Mouse (Mus musculus): ENCODE data around the gene Rtl8c. TPM values are rescaled to one million over a fixed set of nuclear protein-coding genes. Genes with fewer than 3 reads are reported as not detected.
"Not testable (repeated sequence)": the region's sequence is repeated elsewhere in the genome, so short reads cannot be mapped to it uniquely, and the experiment has no call there.

Gene Rtl8c
- 175 and 204 TPM in 2 replicates for polyA plus RNA-seq (2015; fragmentation: Nextera tagmentation; extraction: Ambion mirVana)

- H3K4me2 ChIP-seq, result peak within 1 kb of the TSS; percentile 57
- WGBS, result 26% methylated on average over 20 of the region's 20 CpGs
These were observed at the start of gene Rtl8c for GRCm38 (mm10) chrX:53607242-53608121. TSS of gene Rtl8c (plus strand) at chrX:53608032.

DNA sequence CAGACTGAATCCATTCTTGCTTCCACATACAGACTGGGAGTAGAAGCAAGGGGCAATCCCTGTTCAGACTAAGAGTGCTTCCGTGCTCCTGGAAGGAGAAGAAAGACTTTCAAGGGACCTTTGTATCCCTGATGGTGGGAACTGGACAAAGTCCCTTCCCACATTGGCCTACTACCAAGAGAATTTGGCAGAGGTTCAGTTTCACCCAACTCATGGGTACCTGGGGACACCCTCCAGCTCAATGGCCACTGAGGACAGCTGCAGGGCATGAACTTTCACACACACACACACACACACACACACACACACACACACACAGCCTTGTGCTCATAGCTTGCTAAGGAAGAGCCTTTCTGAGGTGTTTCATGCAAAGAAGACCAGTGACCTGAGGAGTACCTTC is 28.5 kb upstream of the Rtl8c start:
- no peak overlapping the region for H3K9ac ChIP-seq
- WGBS, result 80% methylated on average over 1 of the region's 1 CpGs
- ATAC-seq (ENCODE audit: low read depth), result no peak
- H3K4me3 ChIP-seq, result no peak overlapping the region
- no peak overlapping the region for H3K27ac ChIP-seq (replicated peaks)
- no peaks in the 10 kb centered on the region for H3K36me3 ChIP-seq
- no peaks in the 10 kb centered on the region for H3K9me3 ChIP-seq
- H3K27me3 ChIP-seq, result no peaks in the 10 kb centered on the region
- H3K4me2 ChIP-seq, result no peak overlapping the region
- no peaks in the 10 kb centered on the region for H3K4me1 ChIP-seq (replicated peaks)

More at GRCm38 (mm10) chrX:53607242-53608121, at the start of gene Rtl8c:
- peak; percentile 97 for ATAC-seq (ENCODE audit: low read depth)
- Histone ChIP-seq H3K27me3 (no peaks in the 10 kb centered on the region), H3K36me3 (no peaks in the 10 kb centered on the region), H3K4me3 (peak within 1 kb of the TSS; percentile 50), H3K9ac (peak within 1 kb of the TSS; percentile 80), H3K9me3 (no peaks in the 10 kb centered on the region), H3K27ac (replicated peaks) (peak within 1 kb of the TSS; percentile 82), H3K4me1 (replicated peaks) (no peaks in the 10 kb centered on the region)

GRCm38 (mm10) chrX:53581407-53581806 is 26.4 kb upstream of the Rtl8c start:
- H3K4me2 ChIP-seq; H3K9me3 ChIP-seq; H3K27me3 ChIP-seq; H3K4me1 ChIP-seq (replicated peaks); H3K36me3 ChIP-seq; H3K4me3 ChIP-seq; H3K27ac ChIP-seq (replicated peaks); ATAC-seq (ENCODE audit: low read depth); H3K9ac ChIP-seq: not testable (repeated sequence)
- WGBS, result 81% methylated on average over 2 of the region's 4 CpGs

DNA sequence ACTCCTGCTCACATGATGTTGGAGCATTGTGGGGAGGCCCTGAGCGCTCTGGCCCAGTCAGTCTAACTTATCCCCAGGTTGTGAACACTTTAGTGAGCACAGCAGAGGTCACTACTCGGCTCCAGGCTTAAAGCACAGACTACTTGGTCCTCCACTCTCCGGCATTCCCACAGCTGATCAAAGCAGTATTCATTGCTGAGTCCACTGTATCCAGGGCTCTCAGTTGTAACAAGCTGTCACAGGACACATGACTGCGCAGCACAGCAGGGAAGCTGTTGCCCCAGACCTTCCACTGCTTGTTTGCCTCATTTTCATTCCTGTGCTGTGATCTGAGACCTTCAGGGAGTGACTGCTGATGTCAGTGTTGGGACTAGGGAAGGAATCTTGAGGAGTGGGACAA is 24.4 kb upstream of the Rtl8c start:
- H3K27me3 ChIP-seq; H3K4me1 ChIP-seq (replicated peaks); H3K27ac ChIP-seq (replicated peaks); H3K36me3 ChIP-seq; H3K9me3 ChIP-seq; H3K9ac ChIP-seq; H3K4me3 ChIP-seq; H3K4me2 ChIP-seq; ATAC-seq (ENCODE audit: low read depth): not testable (repeated sequence)
- 69% methylated on average over 2 of the region's 4 CpGs for WGBS

- H3K4me3 ChIP-seq; H3K27ac ChIP-seq (replicated peaks); H3K4me2 ChIP-seq; H3K4me1 ChIP-seq (replicated peaks); H3K9me3 ChIP-seq; H3K36me3 ChIP-seq; ATAC-seq (ENCODE audit: low read depth); H3K9ac ChIP-seq; H3K27me3 ChIP-seq: not testable (repeated sequence)
- 40% methylated on average over 2 of the region's 2 CpGs for WGBS
These were observed 7.8 kb upstream of the Rtl8c start for GRCm38 (mm10) chrX:53599993-53600392.

DNA sequence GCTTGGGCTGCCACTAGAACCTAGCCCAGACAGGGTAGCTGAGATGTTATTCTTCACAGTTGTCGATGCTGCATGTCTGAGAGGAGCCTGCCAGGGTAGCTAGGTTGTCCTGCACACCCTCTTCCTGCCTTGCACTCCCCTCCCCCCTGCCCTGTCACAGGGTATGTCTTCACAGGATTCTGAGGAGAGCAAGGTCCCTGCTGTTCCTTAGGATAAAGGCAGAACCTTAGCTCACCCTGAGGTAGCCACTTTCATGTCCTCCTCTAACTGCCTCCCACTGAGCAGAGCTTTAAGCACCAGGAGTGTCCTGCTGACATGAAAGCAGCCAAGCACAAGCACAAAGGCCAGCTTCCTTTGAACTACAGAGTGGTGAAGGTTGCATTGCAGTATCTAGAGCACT is 1.7 kb upstream of the Rtl8c start:
- H3K27ac ChIP-seq (replicated peaks); H3K4me1 ChIP-seq (replicated peaks); H3K27me3 ChIP-seq; H3K9me3 ChIP-seq; H3K9ac ChIP-seq; H3K36me3 ChIP-seq; ATAC-seq (ENCODE audit: low read depth); H3K4me2 ChIP-seq; H3K4me3 ChIP-seq: not testable (repeated sequence)
- 20% methylated on average over 1 of the region's 1 CpGs for WGBS

- Histone ChIP-seq H3K9ac (peak overlapping the region; percentile 80), H3K27ac (replicated peaks) (peak overlapping the region; percentile 82), H3K36me3 (no peaks in the 10 kb centered on the region), H3K4me2 (peak overlapping the region; percentile 57), H3K4me3 (peak overlapping the region; percentile 50), H3K27me3 (no peaks in the 10 kb centered on the region), H3K9me3 (no peaks in the 10 kb centered on the region), H3K4me1 (replicated peaks) (no peaks in the 10 kb centered on the region)
- peak; percentile 54 for ATAC-seq (ENCODE audit: low read depth)
- WGBS, result 26% methylated on average over 18 of the region's 18 CpGs
These were observed 436 bp downstream of the Rtl8c start for GRCm38 (mm10) chrX:53608122-53608813.

DNA sequence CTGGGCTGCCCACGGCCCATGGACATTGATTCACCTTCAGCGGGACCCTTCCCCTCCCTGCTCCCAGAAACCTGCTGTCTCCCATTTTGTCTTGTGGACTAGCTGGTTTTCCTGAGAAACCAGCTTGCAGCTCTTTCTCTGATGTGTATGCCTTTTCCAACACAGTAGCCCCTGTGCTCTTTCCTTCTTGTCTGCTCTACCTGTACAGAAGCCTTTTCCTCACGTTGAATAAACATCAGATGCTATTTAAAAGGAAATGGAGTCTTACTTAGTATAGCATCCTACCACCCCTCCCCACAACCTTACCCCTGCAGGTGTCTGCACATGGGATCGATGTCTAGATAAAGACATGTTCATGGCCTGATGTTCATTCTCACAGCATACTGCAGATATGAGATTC is 1.0 kb downstream of the Rtl8c start, which contains the start of gene Gm14597:
Gene Gm14597 (minus strand): TSS at position 101 of the 400 bp plus-strand sequence.
- not testable (repeated sequence) for H3K4me1 ChIP-seq (replicated peaks); H3K9me3 ChIP-seq; H3K36me3 ChIP-seq; ATAC-seq (ENCODE audit: low read depth); H3K27me3 ChIP-seq
- peak within 1 kb of the TSS; percentile 57 for H3K4me2 ChIP-seq
- H3K27ac ChIP-seq (replicated peaks), result peak within 1 kb of the TSS; percentile 82
- peak within 1 kb of the TSS; percentile 50 for H3K4me3 ChIP-seq
- 61% methylated on average over 3 of the region's 4 CpGs for WGBS
- peak within 1 kb of the TSS; percentile 80 for H3K9ac ChIP-seq

- H3K9me3 ChIP-seq, result no peaks in the 10 kb centered on the region
- no peak overlapping the region for H3K4me3 ChIP-seq
- no peaks in the 10 kb centered on the region for H3K27me3 ChIP-seq
- no peaks in the 10 kb centered on the region for H3K4me1 ChIP-seq (replicated peaks)
- WGBS, result 3% methylated on average over 3 of the region's 3 CpGs
- H3K9ac ChIP-seq, result no peak overlapping the region
- H3K27ac ChIP-seq (replicated peaks), result no peak overlapping the region
- H3K36me3 ChIP-seq, result no peaks in the 10 kb centered on the region
- H3K4me2 ChIP-seq, result no peak overlapping the region
- ATAC-seq (ENCODE audit: low read depth), result no peak
These were observed 2.7 kb downstream of the Rtl8c start for GRCm38 (mm10) chrX:53610571-53610970.

- not testable (repeated sequence) for H3K27me3 ChIP-seq; H3K27ac ChIP-seq (replicated peaks); H3K36me3 ChIP-seq; H3K4me2 ChIP-seq; H3K9ac ChIP-seq; H3K9me3 ChIP-seq; H3K4me3 ChIP-seq; ATAC-seq (ENCODE audit: low read depth); H3K4me1 ChIP-seq (replicated peaks)
These were observed 3.6 kb downstream of the Rtl8c start for GRCm38 (mm10) chrX:53611395-53611794.

DNA sequence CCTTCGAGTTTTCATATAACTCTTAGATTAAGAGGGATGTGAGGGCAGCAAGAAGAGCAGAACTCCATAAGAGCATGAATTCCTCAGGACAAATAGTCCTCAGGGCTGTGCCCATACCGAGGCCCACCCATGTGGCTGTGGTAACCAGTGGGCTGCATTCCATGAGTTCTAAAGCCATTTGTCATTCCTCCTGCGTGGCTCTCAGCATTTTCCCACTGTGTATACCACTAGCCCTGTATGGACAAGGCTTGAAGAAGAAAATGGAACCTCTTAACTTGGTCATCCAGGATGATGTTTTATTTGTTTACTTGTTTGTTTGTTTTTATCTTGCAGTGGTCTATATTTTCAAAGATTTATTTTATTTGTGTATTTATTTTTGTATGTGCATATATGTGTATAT is 30.3 kb downstream of the Rtl8c start:
- not testable (repeated sequence) for H3K4me3 ChIP-seq; H3K4me2 ChIP-seq; H3K9me3 ChIP-seq; H3K4me1 ChIP-seq (replicated peaks); H3K9ac ChIP-seq; ATAC-seq (ENCODE audit: low read depth); H3K27ac ChIP-seq (replicated peaks); H3K36me3 ChIP-seq; H3K27me3 ChIP-seq
- WGBS, result 71% methylated on average over 3 of the region's 3 CpGs

GRCm38 (mm10) chrX:53642604-53642979 is 34.8 kb downstream of the Rtl8c start:
- H3K4me1 ChIP-seq (replicated peaks); H3K9me3 ChIP-seq; H3K36me3 ChIP-seq; H3K27me3 ChIP-seq; H3K9ac ChIP-seq; H3K27ac ChIP-seq (replicated peaks): not testable (repeated sequence)
- Histone ChIP-seq H3K4me2 (peak overlapping the region; percentile 51), H3K4me3 (peak overlapping the region; percentile 34)
- peak; percentile 7; the same call in 1 of the 2 replicates for ATAC-seq (ENCODE audit: low read depth)
- 47% methylated on average over 3 of the region's 4 CpGs for WGBS
